Mouse (Mus musculus) midbrain, postnatal 0 days (tissue): Measurements from ENCODE around the gene Cd28. TPM values are rescaled to one million over a fixed set of nuclear protein-coding genes. Genes with fewer than 3 reads are reported as not detected.

Experiments used
- ATAC-seq: fragments of 200-750 bp; cut with Nextera tagmentation; 2 replicates; pipeline ENCODE4 v1.8.0; 2017; ENCODE audit warnings: moderate number of reproducible peaks, mild to moderate bottlenecking, moderate TSS enrichment, moderate library complexity; ENCODE audit not compliant: low FRiP score
- DNase-seq: peaks from one replicate; pipeline ENCODE4 v3.0.0-alpha.2; 2015; ENCODE audit warnings: low spot score
- H3K27ac ChIP-seq: fragments of 300-500 bp; sonication (generic); 2 replicates; pipeline ENCODE4 v1.5.1; 2014; ENCODE audit warnings: low read depth, mild to moderate bottlenecking, low read length, mixed read lengths
- H3K27me3 ChIP-seq: fragments of 300-500 bp; sonication (generic); 2 replicates; pipeline ENCODE4 v1.6.1; 2014; ENCODE audit warnings: low read length, control low read depth, mixed read lengths; ENCODE audit not compliant: insufficient read depth
- H3K36me3 ChIP-seq: fragments of 300-500 bp; sonication (generic); 2 replicates; pipeline ENCODE4 v1.6.1; 2014; ENCODE audit warnings: low read length, control low read depth, mixed read lengths; ENCODE audit not compliant: insufficient read depth
- H3K4me1 ChIP-seq: fragments of 300-500 bp; sonication (generic); 2 replicates; pipeline ENCODE4 v1.6.1; 2014; ENCODE audit warnings: mild to moderate bottlenecking, control low read depth, antibody characterized with exemption, low read length, mixed read lengths; ENCODE audit not compliant: insufficient read depth
- H3K4me2 ChIP-seq: fragments of 300-500 bp; sonication (generic); 2 replicates; pipeline ENCODE4 v1.6.1; 2014; ENCODE audit warnings: low read depth, mild to moderate bottlenecking, low read length, mixed read lengths; ENCODE audit not compliant: poor library complexity, severe bottlenecking
- H3K4me3 ChIP-seq: fragments of 300-500 bp; sonication (generic); 2 replicates; pipeline ENCODE4 v1.5.1; 2014; ENCODE audit warnings: low read depth, mild to moderate bottlenecking, low read length, moderate library complexity
- H3K9ac ChIP-seq: fragments of 300-500 bp; sonication (generic); replicated peaks from 2 replicates; pipeline ENCODE4 v1.6.1; 2014; ENCODE audit warnings: mild to moderate bottlenecking, low read length, moderate library complexity, mixed read lengths; ENCODE audit not compliant: poor library complexity, severe bottlenecking
- H3K9me3 ChIP-seq: fragments of 300-500 bp; sonication (generic); 2 replicates; pipeline ENCODE4 v1.6.1; 2016; ENCODE audit warnings: low read length, control low read depth
- CTCF ChIP-seq: IDR thresholded peaks from 2 replicates; pipeline ENCODE4 v1.5.1; 2016; ENCODE audit warnings: antibody characterized with exemption, mild to moderate bottlenecking
- WGBS: fragments of 180-500 bp; shearing (Covaris S2); extraction: QIAGEN DNeasy Blood & Tissue Kit; methylation state at CpG from one replicate; pipeline ENCODE4 v1.1.7; 2014; 5-methylcytosine and 5-hydroxymethylcytosine counted together
- polyA plus RNA-seq: library from polyadenylated mRNA; unstranded; fragments of >200 nt; fragmentation: Nextera tagmentation; extraction: Ambion mirVana; gene quantifications from 2 replicates; pipeline ENCODE4 v1.2.1, GENCODE M21; 2015
- total RNA-seq: library from RNA; depleted of rRNA; stranded (reverse); fragments of >200 nt; gene quantifications from 2 replicates; pipeline ENCODE4 v1.2.3, GENCODE M21; 2014

The Cd28 gene
- total and polyA plus RNA-seq, 2 experiments from 2014 or later = 0.12 TPM; not detected in 1

DNA sequence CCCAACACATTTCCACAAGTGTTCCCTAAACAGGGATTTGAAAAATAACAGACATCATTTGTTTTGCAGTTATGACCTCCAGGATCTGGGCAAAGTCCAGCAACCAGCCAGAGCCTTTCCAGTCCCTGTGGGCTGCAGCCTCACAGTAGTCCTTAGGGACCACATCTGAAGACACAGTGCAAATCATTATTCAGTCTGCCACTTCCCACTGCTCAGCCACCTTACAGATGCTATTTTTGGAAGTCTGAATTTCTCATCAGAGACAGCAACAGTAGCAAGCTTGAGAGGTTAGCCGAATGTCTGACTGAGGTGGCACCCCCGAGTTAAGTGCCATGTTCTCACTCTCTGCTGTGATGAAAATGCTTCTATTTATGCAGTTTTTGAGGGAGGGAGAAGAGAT, 15.3 kb downstream of the Cd28 start:
- 74% methylated on average over 2 of the region's 2 CpGs for WGBS
- no peaks in the 10 kb centered on the region for H3K36me3 ChIP-seq
- no peak overlapping the region for H3K9ac ChIP-seq
- no peak overlapping the region for H3K4me2 ChIP-seq
- no peak overlapping the region for H3K27ac ChIP-seq
- no peak overlapping the region for H3K4me3 ChIP-seq
- ATAC-seq = no peak
- H3K27me3 ChIP-seq = no peaks in the 10 kb centered on the region
- DNase-seq = no peak
- TF ChIP-seq CTCF = no peak
- H3K9me3 ChIP-seq = no peaks in the 10 kb centered on the region
- H3K4me1 ChIP-seq = no peaks in the 10 kb centered on the region

DNA sequence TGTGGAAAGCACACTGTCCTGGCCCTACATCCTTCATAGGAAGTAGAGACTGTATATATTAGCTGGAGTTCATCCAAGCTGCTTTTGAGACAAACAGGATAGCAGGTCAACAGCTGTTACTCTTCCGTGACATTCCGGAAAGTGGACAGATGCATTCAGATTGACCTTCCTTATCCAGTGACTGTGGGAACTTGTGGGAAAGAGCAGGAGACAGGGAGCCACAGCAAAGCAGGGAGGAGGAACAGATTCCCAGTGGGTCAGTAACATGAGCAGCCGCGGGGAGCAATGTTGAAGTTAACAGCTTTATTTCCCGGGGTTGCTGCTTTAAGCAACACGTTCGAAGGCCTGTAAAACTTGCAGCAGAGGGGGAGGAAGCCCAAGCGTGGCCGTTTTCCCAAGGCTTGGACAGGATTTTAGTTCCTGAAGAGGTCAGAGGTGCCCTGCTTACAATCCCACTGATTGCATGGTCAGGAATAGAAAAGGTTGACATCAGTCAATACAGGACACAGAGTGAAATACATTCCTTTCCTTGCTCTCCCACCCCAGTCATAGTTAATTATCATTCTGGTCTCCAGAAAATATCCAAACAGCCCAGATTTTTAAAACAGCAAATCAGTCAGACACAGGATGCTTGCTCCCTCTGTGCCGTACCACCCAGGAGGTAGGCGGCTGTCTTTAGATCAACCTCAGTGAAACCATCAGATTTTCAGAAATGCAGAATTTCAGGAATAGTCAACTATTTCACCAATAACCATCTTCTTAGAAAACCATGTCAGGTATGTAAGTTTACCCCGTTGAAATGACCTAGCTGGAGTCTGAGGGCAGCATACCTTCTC, 18.7 kb downstream of the Cd28 start:
- ATAC-seq (no peak), DNase-seq (no peak)
- 66% methylated on average over 12 of the region's 12 CpGs for WGBS
- no peak overlapping the region for H3K9ac ChIP-seq
- no peak for TF ChIP-seq CTCF
- no peaks in the 10 kb centered on the region for H3K36me3 ChIP-seq
- no peaks in the 10 kb centered on the region for H3K27me3 ChIP-seq
- no peaks in the 10 kb centered on the region for H3K9me3 ChIP-seq
- no peak overlapping the region for H3K27ac ChIP-seq
- no peaks in the 10 kb centered on the region for H3K4me1 ChIP-seq
- H3K4me3 ChIP-seq = no peak overlapping the region
- no peak overlapping the region for H3K4me2 ChIP-seq

DNA sequence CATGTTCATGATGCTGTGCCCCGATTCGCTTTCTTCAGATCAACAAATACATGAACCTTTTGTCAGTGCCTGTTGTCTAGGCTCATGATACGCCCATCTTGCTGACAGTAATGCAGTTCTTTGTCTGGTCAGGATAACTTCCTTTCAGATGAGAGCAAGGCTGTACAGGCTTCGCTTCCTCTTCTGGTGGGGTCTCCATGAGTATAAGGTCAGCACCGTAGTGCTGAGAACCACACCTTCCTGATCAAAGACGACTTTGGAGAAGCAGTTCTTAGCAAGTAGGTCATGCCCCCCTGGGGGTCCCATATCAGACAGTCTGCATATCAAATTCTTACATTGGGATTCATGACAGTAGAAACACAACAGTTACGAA, 19.3 kb downstream of the Cd28 start:
- Histone ChIP-seq H3K4me3 (no peak overlapping the region), H3K27me3 (no peaks in the 10 kb centered on the region), H3K27ac (no peak overlapping the region), H3K9me3 (no peaks in the 10 kb centered on the region), H3K36me3 (no peaks in the 10 kb centered on the region), H3K9ac (no peak overlapping the region), H3K4me2 (no peak overlapping the region), H3K4me1 (no peaks in the 10 kb centered on the region)
- DNase-seq = no peak
- WGBS = 86% methylated on average over 7 of the region's 7 CpGs
- TF ChIP-seq CTCF = no peak
- no peak for ATAC-seq

GRCm38 (mm10) chr1:60744266-60744665, 27.7 kb downstream of the Cd28 start:
- DNase-seq (no peak), ATAC-seq (no peak)
- WGBS = 67% methylated on average over 1 of the region's 1 CpGs
- Histone ChIP-seq H3K9ac (no peak overlapping the region), H3K27me3 (no peaks in the 10 kb centered on the region), H3K9me3 (no peaks in the 10 kb centered on the region), H3K4me3 (no peak overlapping the region), H3K4me2 (no peak overlapping the region), H3K4me1 (no peaks in the 10 kb centered on the region), H3K36me3 (no peaks in the 10 kb centered on the region), H3K27ac (no peak overlapping the region)
- no peak for TF ChIP-seq CTCF

DNA sequence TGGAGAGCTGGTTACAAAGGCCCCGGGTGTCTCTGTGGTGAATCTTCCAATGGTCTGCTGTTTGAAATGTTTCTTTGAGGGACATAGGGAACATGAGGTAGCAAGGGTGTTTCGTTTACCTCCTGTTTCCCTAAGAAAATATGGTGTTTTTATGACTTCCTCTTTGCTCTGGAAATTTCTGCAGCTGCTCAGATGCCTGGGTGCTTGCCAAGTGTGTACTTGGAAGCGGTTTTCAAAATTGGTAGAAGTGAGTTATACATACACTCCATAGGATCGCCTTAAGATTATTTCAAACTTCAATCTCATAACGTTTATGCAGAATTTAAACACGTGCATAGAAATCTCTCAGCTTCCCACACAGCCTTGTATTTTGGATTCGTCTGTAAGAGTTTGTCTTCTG, 29.1 kb downstream of the Cd28 start:
- H3K27ac ChIP-seq = no peak overlapping the region
- no peaks in the 10 kb centered on the region for H3K27me3 ChIP-seq
- WGBS = 75% methylated on average over 7 of the region's 7 CpGs
- H3K4me3 ChIP-seq = no peak overlapping the region
- H3K4me1 ChIP-seq = no peaks in the 10 kb centered on the region
- no peak for DNase-seq
- no peak overlapping the region for H3K4me2 ChIP-seq
- no peaks in the 10 kb centered on the region for H3K36me3 ChIP-seq
- no peak for ATAC-seq
- H3K9ac ChIP-seq = no peak overlapping the region
- no peaks in the 10 kb centered on the region for H3K9me3 ChIP-seq
- TF ChIP-seq CTCF = no peak

DNA sequence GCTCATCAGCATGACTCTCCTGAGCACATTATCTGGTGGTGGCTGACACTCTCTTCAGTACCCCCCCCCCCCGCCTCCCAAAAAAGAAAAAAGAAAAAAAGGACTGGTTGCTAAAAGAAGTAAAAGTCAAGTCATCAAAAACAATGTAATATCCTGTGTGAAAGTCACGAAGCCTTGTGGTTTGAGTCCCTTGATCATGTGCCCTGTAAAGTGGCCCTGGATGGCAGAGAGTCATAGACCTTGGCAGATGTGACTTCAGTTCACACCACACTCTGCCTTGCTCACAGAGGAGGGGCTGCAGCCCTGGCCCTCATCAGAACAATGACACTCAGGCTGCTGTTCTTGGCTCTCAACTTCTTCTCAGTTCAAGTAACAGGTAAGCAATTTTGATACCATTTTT, 29.6 kb downstream of the Cd28 start:
- DNase-seq = no peak
- Histone ChIP-seq H3K4me3 (no peak overlapping the region), H3K4me2 (no peak overlapping the region), H3K9ac (no peak overlapping the region), H3K9me3 (no peaks in the 10 kb centered on the region), H3K4me1 (no peaks in the 10 kb centered on the region), H3K27ac (no peak overlapping the region), H3K36me3 (no peaks in the 10 kb centered on the region), H3K27me3 (no peaks in the 10 kb centered on the region)
- WGBS = 60% methylated on average over 2 of the region's 2 CpGs
- TF ChIP-seq CTCF = no peak
- ATAC-seq = no peak
